Mouse (Mus musculus) liver, embryonic 13.5 days (tissue): Measurements from ENCODE around the gene Glb1. TPM values are rescaled to one million over a fixed set of nuclear protein-coding genes. Genes with fewer than 3 reads are reported as not detected.
A peak's percentile ranks its signal among the peaks of the same experiment; 100 is the strongest.

ENCODE experiments used
- ATAC-seq: fragments of 200-750 bp; cut with Nextera tagmentation; 2 replicates; pipeline ENCODE4 v1.8.0; 2017; ENCODE audit warnings: low read depth, mild to moderate bottlenecking, moderate number of reproducible peaks, moderate library complexity
- DNase-seq: peaks from one replicate; pipeline ENCODE4 v3.0.0; 2022
- H3K27ac ChIP-seq: fragments of 300-500 bp; sonication (generic); 2 replicates; pipeline ENCODE4 v1.5.1; 2015; ENCODE audit warnings: moderate library complexity, mild to moderate bottlenecking, inconsistent platforms
- H3K27me3 ChIP-seq: fragments of 300-500 bp; sonication (generic); 2 replicates; pipeline ENCODE4 v1.6.1; 2015; ENCODE audit warnings: mild to moderate bottlenecking, inconsistent platforms
- H3K36me3 ChIP-seq: fragments of 300-500 bp; sonication (generic); 2 replicates; pipeline ENCODE4 v1.6.1; 2015; ENCODE audit warnings: mild to moderate bottlenecking, inconsistent platforms
- H3K4me1 ChIP-seq: fragments of 300-500 bp; sonication (generic); replicated peaks from 2 replicates; pipeline ENCODE4 v1.6.1; 2015; ENCODE audit warnings: inconsistent platforms
- H3K4me2 ChIP-seq: fragments of 300-500 bp; sonication (generic); 2 replicates; pipeline ENCODE4 v1.6.1; 2015; ENCODE audit warnings: inconsistent platforms, mild to moderate bottlenecking, moderate library complexity
- H3K4me3 ChIP-seq: fragments of 300-500 bp; sonication (generic); replicated peaks from 2 replicates; pipeline ENCODE4 v1.5.1; 2015; ENCODE audit warnings: mild to moderate bottlenecking, inconsistent platforms
- H3K9ac ChIP-seq: fragments of 300-500 bp; sonication (generic); 2 replicates; pipeline ENCODE4 v1.6.1; 2015; ENCODE audit warnings: mild to moderate bottlenecking, inconsistent platforms
- H3K9me3 ChIP-seq: fragments of 300-500 bp; sonication (generic); replicated peaks from 2 replicates; pipeline ENCODE4 v1.6.1; 2016; ENCODE audit warnings: inconsistent platforms
- WGBS: fragments of 180-500 bp; shearing (Covaris S2); methylation state at CpG from one replicate; pipeline ENCODE4 v1.1.7; 2015; ENCODE audit not compliant: insufficient replicate concordance; 5-methylcytosine and 5-hydroxymethylcytosine counted together
- polyA plus RNA-seq: library from polyadenylated mRNA; unstranded; fragments of >200 nt; fragmentation: Nextera tagmentation; extraction: Ambion mirVana; gene quantifications from 2 replicates; pipeline ENCODE4 v1.2.1, GENCODE M21; 2015

Gene Glb1
- polyA plus RNA-seq, 1 experiment from 2014 or later: 13.2 TPM

DNA sequence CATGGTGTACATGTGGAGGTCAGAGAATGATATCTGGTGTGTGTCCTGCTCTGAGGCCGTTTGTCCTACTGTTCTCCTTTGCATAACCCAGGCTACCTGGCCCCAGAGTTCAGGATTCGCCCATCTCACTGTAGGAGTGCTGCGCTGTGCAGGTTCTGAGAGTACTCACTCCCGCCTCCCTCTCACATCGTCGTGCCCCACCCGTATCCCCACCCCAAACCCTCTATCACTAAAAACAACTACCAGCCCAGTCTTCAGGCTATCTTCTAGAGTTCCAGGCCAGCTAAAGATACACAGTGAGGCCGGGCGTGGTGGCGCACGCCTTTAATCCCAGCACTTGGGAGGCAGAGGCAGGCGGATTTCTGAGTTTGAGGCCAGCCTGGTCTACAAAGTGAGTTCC lies 1.2 kb upstream of the Glb1 start:
- Histone ChIP-seq H3K4me3 (no peak overlapping the region), H3K4me1 (peaks cover 42% of the 10 kb centered on the region), H3K4me2 (no peak overlapping the region), H3K9ac (no peak overlapping the region), H3K9me3 (no peaks in the 10 kb centered on the region), H3K27ac (no peak overlapping the region), H3K36me3 (peaks cover 8% of the 10 kb centered on the region), H3K27me3 (no peaks in the 10 kb centered on the region)
- ATAC-seq (peak; percentile 76), DNase-seq (peak; percentile 50)
- WGBS: 47% methylated on average over 12 of the region's 12 CpGs

DNA sequence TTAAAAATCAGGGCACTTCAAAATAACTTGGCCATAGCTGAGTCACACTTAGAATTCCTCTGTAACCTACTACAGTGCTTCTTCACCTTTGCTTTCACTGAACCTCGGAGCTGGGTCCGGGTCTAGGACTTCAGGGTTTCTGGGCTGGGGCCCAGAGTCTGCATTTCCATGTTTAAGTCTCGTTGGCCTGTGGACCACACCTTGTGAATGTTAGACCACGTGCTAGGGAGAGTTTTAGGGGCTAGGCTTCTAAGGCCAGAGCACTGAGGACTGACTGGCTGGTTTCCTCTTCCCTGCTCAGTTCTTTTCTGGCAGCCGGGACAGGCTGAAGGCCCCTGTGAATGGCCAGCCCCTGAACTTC lies 308 bp upstream of the Glb1 start:
- Histone ChIP-seq H3K27me3 (no peaks in the 10 kb centered on the region), H3K9me3 (no peaks in the 10 kb centered on the region), H3K36me3 (peaks cover 17% of the 10 kb centered on the region), H3K27ac (peak overlapping the region; percentile 6; the same call in 1 of the 2 replicates), H3K4me1 (peaks cover 33% of the 10 kb centered on the region), H3K4me2 (peak overlapping the region; percentile 91), H3K4me3 (peak overlapping the region; percentile 81), H3K9ac (peak overlapping the region; percentile 85)
- no peak for DNase-seq
- WGBS: 15% methylated on average over 5 of the region's 5 CpGs
- peak; percentile 36; the same call in 1 of the 2 replicates for ATAC-seq

- Histone ChIP-seq H3K9me3 (no peaks in the 10 kb centered on the region), H3K9ac (peak overlapping the region; percentile 85), H3K4me2 (peak overlapping the region; percentile 91), H3K27ac (peak overlapping the region; percentile 81), H3K4me1 (peaks cover 32% of the 10 kb centered on the region), H3K27me3 (no peaks in the 10 kb centered on the region), H3K36me3 (peaks cover 28% of the 10 kb centered on the region), H3K4me3 (peak overlapping the region; percentile 81)
- peak; percentile 48 for DNase-seq
- WGBS: under 1% methylated on average over 16 of the region's 16 CpGs
- no peak for ATAC-seq
Observed at GRCm38 (mm10) chr9:114401685-114402080, 807 bp downstream of the Glb1 start.

GRCm38 (mm10) chr9:114407676-114408075 lies 6.8 kb downstream of the Glb1 start:
- Histone ChIP-seq H3K9ac (no peak overlapping the region), H3K27me3 (no peaks in the 10 kb centered on the region), H3K9me3 (0 out of 2 replicates have a peak, but pooled peaks cover 6% of the 10 kb centered on the region), H3K4me1 (0 out of 2 replicates have a peak, but pooled peaks cover 3% of the 10 kb centered on the region), H3K27ac (no peak overlapping the region), H3K4me3 (no peak overlapping the region), H3K36me3 (peaks cover 82% of the 10 kb centered on the region), H3K4me2 (no peak overlapping the region)
- WGBS: 72% methylated on average over 2 of the region's 2 CpGs
- ATAC-seq (no peak), DNase-seq (no peak)

DNA sequence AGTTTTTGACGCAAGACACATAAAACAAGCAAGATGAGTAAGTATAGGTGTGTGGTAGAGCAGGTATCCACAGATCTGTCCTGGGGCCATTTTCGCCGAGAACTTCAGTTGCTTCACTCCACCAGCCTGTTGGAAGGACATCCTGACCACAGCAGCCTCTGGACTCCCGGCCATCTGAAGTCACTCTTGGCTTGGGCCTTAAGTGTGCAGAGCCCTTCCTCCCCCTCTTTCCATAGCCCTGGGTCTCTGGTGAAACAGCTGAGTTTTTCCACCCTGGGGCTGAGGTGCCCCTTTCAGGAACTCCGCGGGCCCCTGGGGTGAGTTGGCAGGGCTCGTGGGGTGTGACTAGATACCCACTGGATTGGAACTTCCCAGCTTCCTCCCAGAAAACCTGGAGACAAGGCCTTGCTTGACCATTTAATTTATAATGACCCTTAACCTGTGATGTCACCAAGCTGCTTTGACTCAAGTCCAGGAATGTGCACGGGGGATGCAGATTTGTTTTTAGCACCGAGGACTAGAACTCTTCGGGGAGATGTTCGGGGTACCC lies 9.5 kb downstream of the Glb1 start:
- Histone ChIP-seq H3K4me3 (no peak overlapping the region), H3K9ac (no peak overlapping the region), H3K4me2 (no peak overlapping the region), H3K27ac (no peak overlapping the region), H3K4me1 (0 out of 2 replicates have a peak, but pooled peaks cover 6% of the 10 kb centered on the region), H3K36me3 (peaks cover 66% of the 10 kb centered on the region), H3K9me3 (0 out of 2 replicates have a peak, but pooled peaks cover 6% of the 10 kb centered on the region), H3K27me3 (no peaks in the 10 kb centered on the region)
- WGBS: 88% methylated on average over 11 of the region's 11 CpGs
- DNase-seq (no peak), ATAC-seq (no peak)

GRCm38 (mm10) chr9:114411295-114411694 lies 10.4 kb downstream of the Glb1 start:
- no peak overlapping the region for H3K9ac ChIP-seq
- 78% methylated on average over 5 of the region's 5 CpGs for WGBS
- no peak overlapping the region for H3K27ac ChIP-seq
- ATAC-seq (no peak), DNase-seq (no peak)
- peaks cover 57% of the 10 kb centered on the region for H3K36me3 ChIP-seq
- H3K9me3 ChIP-seq: 0 out of 2 replicates have a peak, but pooled peaks cover 6% of the 10 kb centered on the region
- peaks cover 6% of the 10 kb centered on the region; the same call in 1 of the 2 replicates for H3K4me1 ChIP-seq
- H3K4me3 ChIP-seq: no peak overlapping the region
- no peak overlapping the region for H3K4me2 ChIP-seq
- H3K27me3 ChIP-seq: no peaks in the 10 kb centered on the region

DNA sequence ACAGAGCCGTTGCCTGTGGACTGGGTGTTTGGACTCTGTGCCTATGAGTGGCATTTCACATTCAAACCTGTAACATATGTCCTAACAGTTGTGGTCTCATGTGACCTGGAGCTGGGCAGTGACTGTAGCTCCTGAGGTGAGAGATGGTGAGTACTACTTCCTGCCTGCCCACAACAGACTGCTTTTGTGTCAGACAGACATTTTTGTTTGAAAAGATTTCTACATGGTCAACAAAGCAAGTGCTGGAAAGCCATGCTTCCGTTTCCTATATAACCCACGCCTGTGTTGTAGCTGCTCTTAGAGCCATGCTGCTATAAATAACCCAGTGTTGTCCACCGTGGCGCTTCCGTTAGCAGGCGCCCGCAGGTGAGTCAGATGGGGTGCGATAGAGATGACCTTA lies 11.5 kb downstream of the Glb1 start:
- H3K9me3 ChIP-seq: 0 out of 2 replicates have a peak, but pooled peaks cover 6% of the 10 kb centered on the region
- 79% methylated on average over 9 of the region's 9 CpGs for WGBS
- no peaks in the 10 kb centered on the region for H3K27me3 ChIP-seq
- no peak overlapping the region for H3K9ac ChIP-seq
- peaks cover 6% of the 10 kb centered on the region; the same call in 1 of the 2 replicates for H3K4me1 ChIP-seq
- no peak overlapping the region for H3K27ac ChIP-seq
- H3K4me2 ChIP-seq: no peak overlapping the region
- DNase-seq (no peak), ATAC-seq (no peak)
- peaks cover 48% of the 10 kb centered on the region for H3K36me3 ChIP-seq
- H3K4me3 ChIP-seq: no peak overlapping the region

GRCm38 (mm10) chr9:114413866-114414265 lies 13.0 kb downstream of the Glb1 start:
- Histone ChIP-seq H3K4me1 (peaks cover 6% of the 10 kb centered on the region; the same call in 1 of the 2 replicates), H3K9me3 (0 out of 2 replicates have a peak, but pooled peaks cover 6% of the 10 kb centered on the region), H3K27me3 (no peaks in the 10 kb centered on the region), H3K9ac (no peak overlapping the region), H3K4me2 (no peak overlapping the region), H3K36me3 (peaks cover 35% of the 10 kb centered on the region), H3K4me3 (no peak overlapping the region), H3K27ac (no peak overlapping the region)
- no peak for DNase-seq
- 77% methylated on average over 12 of the region's 12 CpGs for WGBS
- no peak for ATAC-seq

DNA sequence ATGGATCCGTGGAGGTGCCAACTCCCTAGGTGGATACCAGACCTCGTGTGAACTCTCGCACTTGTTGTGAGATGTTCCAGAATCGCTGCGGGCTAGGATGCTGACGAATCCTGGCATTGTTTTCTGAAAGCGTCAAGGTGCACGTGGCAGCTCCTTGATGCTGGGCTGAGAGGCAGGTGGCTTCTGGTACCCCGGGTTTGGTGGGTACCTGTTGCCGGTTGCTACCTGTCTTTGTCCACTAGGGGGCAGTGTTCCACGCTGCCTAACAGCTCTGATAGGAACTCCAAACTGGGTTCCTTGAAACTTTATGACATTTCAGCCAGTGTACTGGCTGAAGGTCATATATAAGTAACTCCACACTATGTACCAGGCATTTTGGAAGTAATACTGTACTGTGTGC lies 14.8 kb downstream of the Glb1 start:
- H3K4me3 ChIP-seq: no peak overlapping the region
- 24% methylated on average over 11 of the region's 11 CpGs for WGBS
- H3K9ac ChIP-seq: no peak overlapping the region
- no peak for DNase-seq
- H3K4me2 ChIP-seq: no peak overlapping the region
- peaks cover 6% of the 10 kb centered on the region; the same call in 1 of the 2 replicates for H3K4me1 ChIP-seq
- H3K27me3 ChIP-seq: no peaks in the 10 kb centered on the region
- peaks cover 23% of the 10 kb centered on the region for H3K36me3 ChIP-seq
- 0 out of 2 replicates have a peak, but pooled peaks cover 6% of the 10 kb centered on the region for H3K9me3 ChIP-seq
- H3K27ac ChIP-seq: no peak overlapping the region
- 0 out of 2 replicates have a peak, but pooled peaks have one; percentile 10 for ATAC-seq

GRCm38 (mm10) chr9:114416646-114417517 lies 16.0 kb downstream of the Glb1 start:
- H3K9me3 ChIP-seq: 0 out of 2 replicates have a peak, but pooled peaks cover 3% of the 10 kb centered on the region
- H3K4me3 ChIP-seq: no peak overlapping the region
- peaks cover 6% of the 10 kb centered on the region; the same call in 1 of the 2 replicates for H3K4me1 ChIP-seq
- no peaks in the 10 kb centered on the region for H3K27me3 ChIP-seq
- H3K36me3 ChIP-seq: peaks cover 14% of the 10 kb centered on the region
- ATAC-seq: 0 out of 2 replicates have a peak, but pooled peaks have one; percentile 9
- H3K27ac ChIP-seq: no peak overlapping the region
- no peak for DNase-seq
- no peak overlapping the region for H3K4me2 ChIP-seq
- 79% methylated on average over 21 of the region's 21 CpGs for WGBS
- H3K9ac ChIP-seq: no peak overlapping the region

GRCm38 (mm10) chr9:114418187-114418586 lies 17.3 kb downstream of the Glb1 start:
- DNase-seq: no peak
- Histone ChIP-seq H3K36me3 (peaks cover 7% of the 10 kb centered on the region), H3K4me1 (peaks cover 6% of the 10 kb centered on the region; the same call in 1 of the 2 replicates), H3K9me3 (no peaks in the 10 kb centered on the region), H3K27me3 (no peaks in the 10 kb centered on the region), H3K27ac (no peak overlapping the region), H3K4me2 (no peak overlapping the region), H3K4me3 (no peak overlapping the region), H3K9ac (no peak overlapping the region)
- 0 out of 2 replicates have a peak, but pooled peaks have one; percentile 14 for ATAC-seq
- 73% methylated on average over 7 of the region's 7 CpGs for WGBS
